Mouse (Mus musculus): Measurements from ENCODE around the gene Sumf1.

DNA sequence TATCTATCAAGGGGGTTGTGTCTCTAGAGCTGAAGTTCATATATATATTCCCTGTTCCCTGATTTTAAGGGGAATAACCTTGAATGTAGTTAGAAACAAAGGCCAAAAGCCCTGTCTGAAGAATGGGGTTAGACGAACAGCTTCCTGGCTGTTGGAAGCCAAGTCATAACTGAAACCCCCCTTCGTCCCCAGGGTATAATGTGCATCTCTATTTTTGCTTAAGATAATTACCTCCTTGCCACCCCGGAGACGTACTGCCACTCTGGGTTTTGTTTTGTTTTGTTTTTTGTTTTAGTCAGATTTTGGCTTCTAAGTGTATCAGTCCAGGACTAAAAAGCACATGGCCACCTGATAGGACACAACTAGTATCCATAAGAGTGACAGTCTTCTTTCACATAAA lies 31.1 kb downstream of the Sumf1 start:
- no peak for TF ChIP-seq CTCF (IDR thresholded peaks at IDR 0.05; ENCODE audit: control insufficient read depth, insufficient read depth, insufficient read length)
- no peak for TF ChIP-seq USF1 (IDR thresholded peaks at IDR 0.05; ENCODE audit: low read depth)
- TF ChIP-seq MYOG (IDR thresholded peaks at IDR 0.05; ENCODE audit: control insufficient read depth, extremely low read depth, insufficient read length), result no peak

Data from C2C12 (cell line).